Mouse (Mus musculus): ENCODE results near the gene Uck1.

Uck1 gene

DNA sequence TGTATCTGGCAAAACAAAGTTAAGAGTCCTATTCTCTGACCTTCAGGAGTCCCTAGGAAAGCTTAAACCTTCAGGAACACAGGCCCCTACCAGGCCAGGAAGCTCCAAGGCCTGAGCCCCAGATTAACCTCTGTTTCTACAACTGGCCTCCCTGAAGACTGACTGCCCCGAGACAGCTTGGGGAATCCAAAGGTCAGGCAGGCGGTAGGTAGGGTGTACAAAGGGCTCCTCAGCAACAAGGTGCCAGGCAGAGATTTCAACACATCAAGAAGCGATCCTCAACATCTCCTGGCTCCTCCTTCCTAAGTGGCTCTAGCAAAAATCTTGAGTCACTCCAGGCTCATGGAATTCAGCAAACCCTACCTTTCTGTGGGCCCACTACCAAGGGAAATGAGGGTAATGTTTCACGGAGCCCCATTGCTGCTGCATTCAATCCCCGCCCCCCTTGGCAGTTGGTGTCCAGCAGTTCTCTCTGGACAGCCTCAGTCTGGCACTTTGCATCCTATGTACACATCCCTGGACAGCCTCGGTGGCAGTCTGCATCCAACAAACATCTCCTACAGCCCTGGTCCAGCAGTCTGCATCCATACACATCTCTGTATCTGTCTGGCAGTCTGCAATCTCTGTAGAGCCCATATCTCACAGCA is 949 bp downstream of the Uck1 start:
- DNase-seq (ENCODE audit: low read depth), result no peak

DNA sequence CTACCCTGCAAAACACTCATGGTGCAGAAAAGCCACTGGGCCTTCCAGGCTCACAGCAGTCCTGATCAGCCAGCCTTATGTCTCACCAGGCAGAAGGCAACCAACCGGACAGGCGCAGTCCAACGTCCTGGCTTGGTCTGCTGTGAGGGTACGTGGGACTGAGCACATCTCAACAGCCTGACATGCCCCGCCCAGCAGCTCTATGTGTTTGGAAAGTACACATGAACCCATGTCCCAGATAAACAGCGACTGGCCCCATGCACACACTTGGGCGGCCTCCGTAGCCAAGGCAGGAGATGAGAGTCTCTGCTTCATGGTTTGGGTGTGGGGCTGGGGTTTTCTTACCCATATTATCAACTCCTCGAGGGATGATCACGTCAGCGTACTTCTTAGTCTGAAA is 3.7 kb downstream of the Uck1 start:
- DNase-seq (ENCODE audit: low read depth), result no peak

GRCm38 (mm10) chr2:32254563-32254962 is 5.4 kb downstream of the Uck1 start:
- DNase-seq (ENCODE audit: low read depth), result no peak

GRCm38 (mm10) chr2:32253352-32253751 is 6.6 kb downstream of the Uck1 start:
- DNase-seq (ENCODE audit: low read depth), result no peak

DNA sequence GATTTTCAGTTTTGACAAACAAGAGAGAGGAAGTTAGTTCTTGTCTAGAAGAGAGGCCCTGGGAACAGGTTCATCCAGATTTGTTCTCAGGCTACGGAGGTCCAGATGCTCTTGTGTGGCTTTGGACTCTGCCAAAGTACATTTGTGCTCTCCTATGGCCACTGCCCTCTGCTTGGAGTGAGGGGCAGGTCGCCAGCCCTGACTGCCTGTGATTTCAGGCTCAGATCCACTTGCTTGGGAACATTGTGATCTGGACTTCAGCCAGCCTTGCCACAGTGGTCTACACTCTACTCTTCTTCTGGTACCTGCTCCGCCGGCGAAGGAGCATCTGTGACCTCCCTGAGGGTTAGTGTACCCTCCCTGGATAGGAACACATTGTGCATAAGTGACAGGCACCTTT is 7.3 kb downstream of the Uck1 start:
- DNase-seq (ENCODE audit: low read depth), result no peak

DNA sequence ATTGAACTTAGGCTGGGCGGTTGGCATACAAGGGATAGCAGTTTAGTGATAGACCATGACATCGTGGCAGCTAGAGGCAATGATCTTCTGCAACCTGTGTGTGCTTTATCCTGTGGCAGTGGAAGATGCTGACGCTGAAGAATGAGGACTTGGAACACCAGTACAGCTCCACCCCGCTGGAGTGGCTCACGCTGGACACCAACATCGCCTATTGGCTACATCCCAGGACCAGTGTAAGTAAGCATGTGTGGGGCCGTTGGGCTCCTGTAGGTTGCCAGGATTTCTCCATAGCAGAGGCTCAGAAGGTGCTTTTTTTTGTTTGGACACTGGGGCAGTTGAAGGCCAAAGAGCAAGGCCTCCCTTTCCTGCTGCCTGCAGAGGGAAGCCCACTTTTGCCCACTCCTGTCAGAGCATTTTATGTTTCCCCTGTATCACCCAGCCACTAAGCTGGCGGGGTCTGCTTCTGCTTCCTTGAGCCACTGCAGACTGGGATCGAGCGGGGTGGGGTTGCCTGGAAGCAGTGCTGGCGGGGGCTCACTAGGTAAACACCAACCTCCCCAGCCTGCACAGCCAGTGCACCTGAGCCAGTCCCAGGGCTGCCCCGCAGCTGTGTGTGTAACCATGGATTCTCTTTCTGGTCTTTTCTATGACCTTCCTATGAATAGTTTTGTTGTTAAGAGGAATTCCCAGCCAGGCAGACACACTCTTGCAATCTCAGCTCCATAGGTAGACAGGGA is 8.0 kb downstream of the Uck1 start:
- DNase-seq (ENCODE audit: low read depth), result no peak

GRCm38 (mm10) chr2:32248377-32249361 is 11.3 kb downstream of the Uck1 start:
- DNase-seq (ENCODE audit: low read depth), result no peak

DNA sequence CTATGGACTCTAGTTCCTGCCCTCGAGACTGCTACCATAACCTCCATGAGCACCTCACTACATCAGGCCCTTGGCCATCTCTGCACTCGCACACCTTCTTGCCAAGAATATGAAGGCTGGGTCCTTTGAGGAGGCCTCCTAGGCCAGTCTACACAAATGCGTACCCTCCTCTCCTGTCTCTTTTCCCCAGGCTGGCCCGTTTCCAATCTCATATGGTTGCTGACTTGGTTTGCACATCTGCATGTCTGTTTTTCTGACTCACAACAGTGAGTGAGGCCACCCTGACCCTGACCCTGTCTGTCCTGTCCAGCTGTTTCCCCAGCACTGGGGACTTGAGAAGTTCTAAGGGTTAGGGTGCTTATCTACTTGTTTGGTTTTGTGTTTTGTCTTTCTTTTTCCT is 13.2 kb downstream of the Uck1 start:
- no peak for DNase-seq (ENCODE audit: low read depth)

- DNase-seq (ENCODE audit: low read depth), result no peak
These were observed 17.0 kb downstream of the Uck1 start for GRCm38 (mm10) chr2:32242986-32243385.

GRCm38 (mm10) chr2:32240591-32240990 is 19.4 kb downstream of the Uck1 start:
- DNase-seq (ENCODE audit: low read depth), result no peak

DNA sequence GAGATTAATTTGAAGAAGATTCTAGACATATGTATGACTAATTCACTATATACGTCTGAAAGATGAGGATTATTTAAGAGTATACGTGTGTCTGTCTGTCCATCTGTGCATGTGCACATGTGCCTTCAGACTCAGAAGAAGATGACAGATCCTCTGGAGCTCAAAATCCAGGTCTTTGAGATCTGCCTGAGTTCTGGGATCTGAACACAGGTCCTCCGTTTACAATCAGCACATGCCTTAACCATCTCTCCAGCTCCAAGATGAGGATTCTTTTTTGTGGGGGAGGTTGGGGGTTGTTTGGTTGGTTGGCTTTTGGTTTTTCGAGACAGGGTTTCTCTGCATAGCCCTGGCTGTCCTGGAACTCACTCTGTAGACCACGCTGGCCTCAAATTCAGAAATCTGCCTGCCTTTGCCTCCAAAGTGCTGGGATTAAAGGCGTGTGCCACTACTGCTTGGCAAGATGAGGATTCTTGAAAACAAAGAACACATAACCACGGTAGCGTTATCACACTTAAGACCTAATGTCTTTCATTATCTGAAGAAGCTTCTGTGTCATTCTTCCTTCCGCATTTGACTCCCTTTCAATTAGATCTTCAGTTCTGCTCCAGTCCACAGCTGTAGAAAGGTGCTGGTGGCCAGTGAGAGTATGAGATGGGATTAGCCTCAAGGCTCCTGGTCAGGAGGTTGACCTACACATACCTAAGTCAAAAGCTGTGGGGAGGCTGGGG is 21.1 kb downstream of the Uck1 start:
- DNase-seq (ENCODE audit: low read depth), result no peak

- no peak for DNase-seq (ENCODE audit: low read depth)
These were observed 22.4 kb downstream of the Uck1 start for GRCm38 (mm10) chr2:32237571-32237970.

- DNase-seq (ENCODE audit: low read depth), result peak; percentile 61
These were observed 23.0 kb downstream of the Uck1 start for GRCm38 (mm10) chr2:32236760-32237487.

- DNase-seq (ENCODE audit: low read depth), result peak; percentile 87
These were observed 23.8 kb downstream of the Uck1 start, which contains the start of gene Pomt1 for GRCm38 (mm10) chr2:32235886-32236759. TSS of gene Pomt1 (plus strand) at chr2:32236590.

- no peak for DNase-seq (ENCODE audit: low read depth)
These were observed 24.5 kb downstream of the Uck1 start for GRCm38 (mm10) chr2:32235433-32235832.

DNA sequence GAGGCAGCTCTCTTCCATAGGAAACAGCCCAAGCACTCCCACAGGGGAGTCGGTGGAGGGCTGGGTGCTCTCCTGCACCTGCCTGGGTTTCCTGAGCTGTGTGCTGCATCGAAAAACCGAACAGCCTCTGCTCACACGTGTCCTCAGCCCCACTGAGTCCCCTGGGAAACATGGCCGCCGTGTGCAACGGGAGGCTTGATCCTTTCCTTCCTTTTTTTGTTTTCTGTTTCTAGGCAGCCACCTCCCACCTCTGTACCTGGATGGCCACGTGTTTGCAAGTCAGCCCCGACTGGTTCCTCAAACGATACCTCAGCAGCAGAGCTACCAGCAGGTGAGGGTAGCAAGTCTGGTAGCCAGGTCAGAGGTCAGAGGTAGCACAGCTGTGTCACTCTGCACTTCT is 37.9 kb downstream of the Uck1 start:
- no peak for DNase-seq (ENCODE audit: low read depth)

DNA sequence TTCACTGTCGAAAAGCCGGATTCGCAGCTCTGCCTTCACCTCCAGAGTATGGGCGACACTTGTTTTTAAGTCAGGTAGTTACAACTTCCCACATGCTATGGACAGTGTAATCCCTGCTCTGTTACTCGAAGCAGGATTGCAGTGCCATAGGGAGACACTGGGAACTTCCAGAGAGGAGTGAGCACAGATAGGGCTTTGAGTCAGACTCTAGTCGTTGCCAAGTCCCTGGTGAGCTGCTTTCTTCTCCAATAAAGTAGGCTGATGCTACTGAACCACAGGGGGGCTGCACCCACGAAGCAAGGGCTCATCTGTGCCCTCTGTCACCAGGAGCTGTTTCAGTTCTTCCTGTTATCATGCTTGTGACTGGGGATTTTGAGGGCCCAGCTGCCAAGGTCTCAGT is 38.4 kb downstream of the Uck1 start:
- no peak for DNase-seq (ENCODE audit: low read depth)

DNA sequence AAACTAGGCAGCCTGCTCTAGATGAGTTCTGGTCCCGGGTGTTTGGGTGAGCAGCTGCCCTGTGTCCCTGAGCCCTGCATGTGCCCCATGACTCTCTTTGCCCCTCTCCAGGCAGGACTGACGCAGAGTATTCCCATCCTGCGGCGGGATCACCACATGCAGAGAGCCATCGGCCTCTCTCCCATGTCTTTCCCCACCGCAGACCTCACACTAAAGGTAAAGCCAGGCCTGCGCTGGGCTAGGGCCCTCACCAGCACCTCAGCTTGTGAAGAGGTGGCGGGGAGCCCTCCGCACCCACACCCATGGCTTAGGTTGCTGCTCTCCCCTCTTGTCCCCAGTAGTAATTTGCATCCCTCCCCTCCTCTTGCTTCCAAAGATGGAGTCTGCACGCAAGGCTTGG is 39.0 kb downstream of the Uck1 start:
- DNase-seq (ENCODE audit: low read depth), result no peak

DNA sequence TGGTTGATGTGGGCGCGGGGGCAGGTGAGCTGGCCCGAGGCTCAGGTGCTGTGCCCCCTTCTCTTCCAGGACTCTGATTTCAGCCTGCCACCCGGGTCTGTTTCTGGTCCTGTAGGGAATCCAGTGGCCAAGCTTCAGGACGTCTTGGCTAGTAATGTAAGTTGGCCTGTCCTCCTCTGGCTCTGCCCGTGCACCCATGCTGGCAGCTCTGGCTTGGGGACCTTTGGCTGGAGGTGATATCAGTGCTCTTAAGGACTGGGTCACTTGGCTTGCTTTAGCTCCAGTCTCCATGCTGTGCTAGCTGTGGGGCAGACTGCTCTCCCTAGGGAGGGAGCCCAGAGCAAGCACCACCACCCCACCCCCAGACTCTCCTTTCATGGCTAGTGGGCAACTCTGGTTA is 39.9 kb downstream of the Uck1 start:
- no peak for DNase-seq (ENCODE audit: low read depth)

DNA sequence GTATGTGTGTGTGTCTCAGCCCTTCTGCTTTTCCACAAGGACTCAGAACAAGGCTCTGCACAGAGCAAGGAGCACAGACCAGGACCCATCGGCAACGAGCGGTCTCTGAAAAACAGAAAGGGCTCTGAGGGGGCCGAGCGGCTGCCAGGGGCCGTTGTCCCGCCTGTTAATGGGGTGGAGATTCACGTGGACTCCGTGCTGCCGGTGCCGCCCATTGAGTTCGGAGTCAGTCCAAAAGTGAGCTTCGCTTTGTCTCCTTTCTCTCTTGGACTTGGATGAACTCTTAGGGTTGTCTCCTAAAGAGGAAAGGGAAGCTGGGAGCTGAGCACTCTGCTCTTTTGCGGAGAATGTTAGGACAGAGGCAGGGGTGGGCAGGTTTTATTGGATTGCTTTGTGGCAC is 40.5 kb downstream of the Uck1 start:
- no peak for DNase-seq (ENCODE audit: low read depth)

Measured in c-Kit-positive CD71-negative TER-119-negative erythroid progenitor cells, embryonic 14.5 days (primary cell).